Mouse (Mus musculus) retina, postnatal 1 day (tissue): ENCODE data around the gene Iqck.

Source experiments
- DNase-seq: peaks from one replicate; pipeline ENCODE4 v3.0.0-alpha.2; 2012

Gene Iqck

DNA sequence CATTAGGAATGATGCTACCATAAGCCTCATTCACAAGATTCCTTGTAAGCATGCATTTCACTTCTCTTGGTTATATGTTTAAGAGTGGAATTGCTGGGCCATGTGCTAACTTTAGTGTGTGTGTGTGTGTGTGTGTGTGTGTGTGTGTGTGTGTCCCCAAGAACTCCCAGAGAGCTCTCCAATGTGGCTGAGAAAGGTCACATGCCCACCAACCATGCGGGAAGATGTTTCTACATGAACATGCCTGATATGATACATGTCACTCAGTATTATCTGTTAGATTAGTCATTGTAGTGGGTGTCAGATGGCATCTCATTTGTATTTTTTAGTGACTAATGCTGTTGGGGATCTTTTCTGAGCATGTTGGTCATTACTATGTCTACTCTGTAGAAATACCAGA, 99.4 kb downstream of the Iqck start:
- DNase-seq = no peak

DNA sequence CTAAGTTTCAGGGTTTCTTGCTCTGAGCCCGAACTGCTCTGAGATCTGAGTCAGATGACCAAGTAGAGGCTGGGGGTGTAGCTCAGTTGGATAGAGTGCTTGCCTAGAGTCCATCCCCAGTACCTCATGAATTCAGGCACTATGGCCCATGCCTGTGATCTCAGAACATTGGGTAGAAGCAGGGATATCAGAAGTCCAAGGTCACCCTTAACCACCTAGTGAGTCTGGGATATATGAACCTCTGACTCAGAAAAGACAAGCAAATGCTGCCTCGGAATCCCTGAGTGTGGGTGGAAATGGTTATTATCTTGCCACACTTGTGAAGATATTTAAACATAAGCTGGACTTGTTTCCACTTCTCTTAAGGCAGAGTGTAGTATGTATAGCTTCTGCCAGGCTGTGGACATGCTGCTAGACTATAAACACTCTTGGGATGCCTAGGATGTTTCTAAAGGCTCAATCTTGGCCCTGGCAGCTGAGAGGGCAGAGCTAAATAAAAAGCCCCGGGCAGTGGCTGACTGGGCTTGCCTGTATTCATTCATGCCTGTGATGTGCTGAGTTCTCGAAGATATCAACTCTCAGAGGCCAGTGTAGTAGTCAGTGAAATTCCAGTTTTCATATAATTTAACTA, 101.2 kb downstream of the Iqck start:
- no peak for DNase-seq

DNA sequence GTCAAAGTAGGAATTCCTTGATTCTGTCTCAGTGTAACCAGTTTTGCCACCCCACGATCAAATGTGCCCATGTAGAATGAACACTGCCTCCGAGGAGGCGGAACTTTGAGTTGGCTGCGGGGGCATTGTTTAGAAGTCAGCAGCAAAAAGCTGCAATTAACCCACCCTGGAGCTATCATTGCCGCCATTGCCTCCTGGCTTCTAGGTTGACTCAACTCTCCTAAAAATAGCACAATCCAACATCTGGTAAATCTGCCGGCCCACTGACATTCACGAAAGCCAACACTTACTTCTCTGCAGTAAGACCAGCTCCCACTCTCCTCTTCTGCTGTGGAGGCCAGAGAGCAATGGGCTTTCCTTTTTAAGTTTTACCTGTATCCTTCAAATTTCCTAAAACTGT, 103.7 kb downstream of the Iqck start:
- no peak for DNase-seq

DNA sequence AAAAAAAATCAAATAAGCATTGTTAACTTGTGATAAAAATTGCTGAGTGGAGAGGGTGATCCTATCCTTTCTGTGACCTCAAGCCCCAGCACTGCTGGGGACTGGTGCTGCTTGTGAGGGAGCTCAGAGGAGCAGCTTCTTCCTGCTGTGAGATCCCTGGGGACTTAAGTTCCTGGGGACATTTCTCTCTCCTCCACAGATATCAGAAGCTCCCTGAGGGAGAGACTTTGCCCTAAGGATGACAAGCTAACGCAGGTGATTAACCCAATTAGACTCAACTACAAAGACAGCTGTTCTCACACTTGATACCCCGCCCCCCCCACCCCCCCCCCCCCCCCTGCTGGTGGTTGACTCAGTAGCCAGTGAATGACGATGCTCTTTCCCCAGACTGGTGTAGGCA, 109.2 kb downstream of the Iqck start:
- DNase-seq = peak; percentile 60

DNA sequence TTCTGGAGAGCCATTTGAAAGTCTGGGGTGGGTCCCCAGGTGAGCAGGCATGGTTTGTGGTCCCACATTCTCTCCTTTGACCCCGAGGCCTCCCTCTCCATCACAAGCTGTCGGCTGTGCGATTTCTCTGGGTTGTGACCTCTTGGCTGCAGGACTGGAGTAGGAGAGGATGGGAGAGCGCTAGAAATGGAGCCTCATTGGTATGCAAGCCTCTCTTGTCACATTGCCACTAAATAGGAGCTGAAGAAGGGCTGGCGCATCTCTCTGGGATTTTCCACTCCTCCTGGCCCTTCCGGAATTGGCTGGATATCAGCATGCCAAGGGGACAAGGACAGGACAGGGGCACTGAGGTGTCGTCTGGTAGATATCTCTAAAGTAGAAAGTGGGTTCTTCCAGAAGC, 109.6 kb downstream of the Iqck start:
- no peak for DNase-seq

DNA sequence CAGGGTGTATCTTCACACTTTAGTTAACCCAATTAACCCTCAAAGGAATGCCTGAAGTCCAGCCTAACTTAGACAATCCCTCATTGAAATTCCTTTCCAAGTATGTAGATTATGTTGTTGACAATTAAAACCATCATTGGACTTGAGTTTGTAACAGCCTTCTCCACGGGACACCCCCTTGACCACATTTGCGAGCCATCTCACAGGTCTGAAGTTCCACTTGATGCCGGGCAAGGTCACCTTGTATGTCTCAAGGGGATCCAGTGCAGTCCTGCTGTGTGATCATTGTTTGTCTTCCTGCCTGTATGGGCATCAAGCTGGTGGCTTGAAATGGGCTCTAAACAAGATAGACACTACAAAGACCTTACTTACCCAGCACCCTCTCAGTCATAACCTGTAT, 113.3 kb downstream of the Iqck start:
- DNase-seq = no peak

DNA sequence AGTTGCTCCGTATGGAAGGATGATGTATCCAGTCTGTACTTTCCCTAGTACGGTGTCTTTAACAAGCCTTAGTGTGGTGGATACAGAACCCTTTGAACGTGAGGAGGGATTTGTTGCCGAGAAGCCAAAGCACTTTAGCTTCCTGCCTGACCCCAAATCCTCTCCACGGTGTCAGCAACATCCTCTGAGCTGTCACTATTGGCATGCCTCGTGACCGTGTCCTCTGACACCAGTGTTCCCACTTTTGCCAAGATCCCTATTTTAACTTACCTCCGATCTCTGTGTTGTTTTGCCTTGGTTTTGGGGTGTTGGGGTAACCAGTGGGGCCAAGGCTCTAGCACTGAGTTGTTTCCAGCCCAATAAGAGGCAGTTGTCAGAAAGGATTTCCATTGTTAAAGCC, 115.9 kb downstream of the Iqck start:
- DNase-seq = no peak

DNA sequence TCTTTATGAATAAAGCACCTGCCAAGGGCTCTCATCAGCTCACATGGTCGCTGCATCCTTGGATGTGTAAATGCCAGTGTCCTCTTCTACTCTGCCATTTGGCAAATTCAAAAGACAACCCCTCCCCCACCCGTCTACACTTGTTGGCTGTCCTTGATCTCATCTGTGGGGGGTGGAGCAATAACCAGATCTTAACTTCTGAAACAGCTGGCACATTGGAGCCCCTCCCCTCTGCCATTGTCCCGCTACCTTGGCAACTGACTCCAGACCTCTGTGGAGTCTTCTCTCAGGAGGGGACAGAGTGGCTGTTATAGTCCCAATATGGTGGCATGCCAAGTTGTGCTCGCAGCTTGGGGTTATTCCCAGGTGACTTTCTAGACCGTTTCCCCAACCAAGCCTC, 116.8 kb downstream of the Iqck start:
- DNase-seq = peak; percentile 72

DNA sequence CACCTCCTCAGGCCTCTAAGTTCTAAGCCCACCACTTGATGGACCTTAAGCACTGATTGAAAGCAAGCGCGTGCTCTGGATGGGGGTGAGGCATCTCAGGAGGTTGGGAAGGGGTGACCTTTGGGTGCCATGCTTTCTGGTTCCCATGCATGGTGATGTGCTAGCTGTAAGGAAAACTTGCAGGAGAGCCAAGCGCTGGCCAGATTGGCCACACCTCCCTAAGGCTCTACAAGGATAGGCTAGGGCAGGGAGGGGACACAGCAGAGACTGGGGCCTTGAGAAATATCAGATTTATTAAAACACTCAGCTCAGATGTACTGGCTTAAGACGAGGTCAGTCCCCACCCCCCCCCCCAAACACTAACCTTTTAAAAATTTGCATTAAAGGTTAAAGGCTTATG, 117.8 kb downstream of the Iqck start:
- no peak for DNase-seq

DNA sequence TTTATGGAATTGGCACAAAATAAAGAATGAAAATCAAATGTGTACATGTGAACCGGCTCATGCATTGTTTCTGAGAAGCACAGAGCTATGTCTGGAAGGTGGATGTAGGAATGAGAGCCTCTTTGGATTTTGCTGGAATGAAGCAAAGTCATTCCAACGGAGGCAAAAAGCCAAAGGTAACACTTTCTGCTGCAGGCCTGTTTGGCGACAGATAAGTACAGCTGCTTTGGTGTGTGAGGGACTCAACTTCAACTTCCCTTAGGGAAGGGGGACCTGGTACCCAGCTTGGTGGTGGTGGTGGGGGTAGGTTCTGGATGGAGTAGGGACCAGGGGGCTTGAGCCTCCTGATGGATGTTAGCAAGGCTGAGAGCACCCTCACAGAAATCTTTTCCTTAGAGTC, 120.3 kb downstream of the Iqck start:
- no peak for DNase-seq

DNA sequence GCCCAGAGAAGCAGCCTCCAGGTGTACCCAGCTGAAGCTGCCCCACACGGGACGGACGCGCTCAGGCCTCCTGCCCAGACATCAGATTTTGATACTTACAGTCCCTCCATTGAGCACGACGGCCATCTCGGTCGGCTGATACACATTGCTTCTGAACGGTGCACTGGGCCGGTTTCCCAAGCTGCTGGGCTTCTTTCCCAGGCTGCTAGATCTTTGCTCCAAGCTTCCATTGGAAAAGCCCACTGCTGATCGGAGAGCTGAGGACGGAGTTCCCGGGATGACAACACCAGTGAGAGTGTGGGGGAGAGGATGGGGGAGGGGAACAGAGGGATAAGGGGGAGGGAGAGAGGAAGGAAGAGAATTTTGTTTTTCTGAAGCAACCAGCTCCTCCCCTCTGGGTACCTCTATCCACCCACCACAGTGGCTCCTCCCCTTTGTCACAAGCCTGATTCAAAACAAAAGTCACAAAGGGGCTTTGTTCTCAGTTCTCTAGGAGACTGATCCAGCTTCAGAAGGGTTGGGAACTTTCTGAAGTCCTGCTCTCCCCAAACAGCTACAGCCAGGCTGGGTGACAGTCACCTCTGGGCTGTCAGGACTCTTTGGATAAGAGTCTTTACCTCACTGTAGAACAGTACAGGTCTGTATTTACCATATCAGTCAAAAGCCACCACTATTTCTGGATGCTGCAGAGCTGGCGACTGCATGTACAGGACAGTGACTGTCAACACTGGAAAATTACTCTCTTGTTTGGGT, 121.0 kb downstream of the Iqck start:
- DNase-seq = peak; percentile 90

DNA sequence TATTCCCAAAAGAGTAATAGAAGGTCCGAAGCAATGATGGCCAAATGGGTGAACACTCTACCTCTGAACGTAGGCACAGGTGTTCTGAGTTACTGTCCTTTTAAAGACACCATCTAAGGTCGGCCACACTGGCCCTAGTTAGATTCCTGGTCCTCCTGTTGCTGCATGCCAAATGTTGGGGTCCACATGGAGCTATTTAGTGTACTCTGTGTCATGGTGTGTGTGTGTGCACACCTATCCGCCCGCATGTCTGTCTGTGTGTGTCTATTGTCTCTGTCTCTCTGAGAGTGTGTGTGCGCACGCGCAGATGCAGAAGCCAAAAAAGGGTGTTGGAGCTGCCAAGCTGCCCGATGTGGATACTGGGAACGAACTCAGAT, 121.6 kb downstream of the Iqck start:
- no peak for DNase-seq

DNA sequence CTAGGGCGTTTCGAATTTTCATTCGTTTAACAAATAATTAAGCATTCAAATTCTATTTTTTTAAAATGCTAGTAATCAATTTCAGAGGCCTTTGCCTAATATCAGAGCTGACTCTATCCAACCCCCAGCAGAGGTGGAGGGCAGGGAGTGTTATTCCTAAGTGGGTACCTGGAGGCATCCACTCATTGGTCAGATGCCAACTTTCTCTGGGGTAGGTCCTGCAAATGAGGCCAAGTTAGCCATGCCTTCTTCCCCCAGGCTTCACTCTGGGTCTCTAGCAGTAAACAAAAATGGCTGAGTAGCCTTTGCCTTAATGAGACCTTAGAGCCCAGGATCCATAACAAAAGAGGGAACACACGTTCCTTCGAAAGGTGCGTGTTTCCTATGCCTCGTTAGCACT, 123.6 kb downstream of the Iqck start:
- DNase-seq = no peak

DNA sequence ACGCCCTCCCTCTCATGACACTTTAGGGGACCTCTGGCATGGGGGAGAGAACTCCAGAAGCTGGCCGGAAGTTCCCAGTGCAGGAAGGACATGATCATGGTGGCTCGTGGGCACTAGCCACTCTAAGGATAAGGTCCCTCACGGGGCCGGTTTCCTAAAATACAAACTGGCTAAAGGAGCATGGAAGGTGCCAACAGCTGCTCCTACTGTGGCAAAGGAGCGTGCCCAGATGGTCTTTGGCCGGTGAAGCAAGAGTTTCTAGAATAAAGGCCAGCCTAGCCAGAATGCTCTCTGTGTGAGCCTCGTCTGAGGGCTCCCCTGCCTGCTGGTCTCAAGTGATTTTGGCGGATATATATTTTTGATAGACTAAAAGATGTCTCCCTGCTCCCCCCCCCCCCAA, 124.2 kb downstream of the Iqck start:
- no peak for DNase-seq

DNA sequence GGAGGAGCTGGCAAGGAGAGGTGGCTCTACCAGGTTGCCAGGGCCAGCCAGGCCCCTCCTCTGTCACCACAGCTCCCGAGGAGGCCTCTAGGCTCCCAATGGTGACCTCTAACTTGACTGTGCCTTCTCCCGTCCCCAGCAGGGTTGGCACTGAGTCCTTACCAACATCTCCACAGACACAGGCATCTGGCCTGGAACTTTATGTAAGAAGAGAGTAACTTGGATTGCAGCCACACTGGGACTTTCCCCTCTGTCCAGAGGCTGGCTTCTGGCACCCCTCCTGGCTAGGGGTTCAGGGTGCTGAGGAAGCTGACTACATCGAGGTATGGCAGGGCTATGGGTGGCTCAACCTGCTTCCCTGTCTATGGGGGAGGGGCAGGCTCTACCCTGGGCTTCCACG, 125.8 kb downstream of the Iqck start:
- no peak for DNase-seq

DNA sequence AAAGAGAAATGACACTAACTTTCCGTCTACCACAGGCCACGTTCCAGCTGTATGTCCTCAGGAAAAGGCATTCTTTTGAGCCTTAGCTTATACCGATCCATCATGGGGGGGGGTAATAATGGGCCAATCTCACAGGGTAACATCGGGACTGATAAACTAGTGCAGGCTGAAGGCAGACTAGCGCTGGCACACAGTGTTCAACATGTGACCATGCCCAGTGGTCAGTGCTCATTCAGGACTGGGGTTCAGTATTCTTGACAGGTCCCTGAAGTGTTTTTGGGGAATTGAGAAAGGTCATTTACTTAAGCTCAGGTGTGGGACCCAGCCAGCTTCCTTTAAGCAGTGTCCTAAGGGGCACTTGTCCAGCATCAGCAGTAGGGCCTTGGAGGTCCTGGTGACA, 126.3 kb downstream of the Iqck start:
- no peak for DNase-seq

DNA sequence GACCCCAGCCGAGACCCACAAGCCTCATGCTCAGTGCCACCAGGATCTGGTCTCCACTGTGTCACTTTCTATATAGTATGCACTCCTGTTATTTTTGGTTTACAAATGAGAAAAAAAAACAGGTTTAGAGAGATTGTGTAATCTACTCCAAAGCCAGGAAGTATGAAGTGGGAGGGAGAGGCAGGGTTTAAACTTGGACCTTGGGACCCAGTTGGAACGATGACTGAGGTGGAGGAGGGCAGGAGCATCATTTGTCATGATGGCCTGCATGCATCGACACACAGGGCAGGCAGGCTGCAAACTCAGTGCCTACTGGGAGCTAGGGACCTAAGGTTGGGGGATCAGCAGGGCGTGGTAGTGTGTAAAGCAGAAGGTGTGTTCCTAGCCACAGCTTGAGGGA, 127.0 kb downstream of the Iqck start:
- no peak for DNase-seq

DNA sequence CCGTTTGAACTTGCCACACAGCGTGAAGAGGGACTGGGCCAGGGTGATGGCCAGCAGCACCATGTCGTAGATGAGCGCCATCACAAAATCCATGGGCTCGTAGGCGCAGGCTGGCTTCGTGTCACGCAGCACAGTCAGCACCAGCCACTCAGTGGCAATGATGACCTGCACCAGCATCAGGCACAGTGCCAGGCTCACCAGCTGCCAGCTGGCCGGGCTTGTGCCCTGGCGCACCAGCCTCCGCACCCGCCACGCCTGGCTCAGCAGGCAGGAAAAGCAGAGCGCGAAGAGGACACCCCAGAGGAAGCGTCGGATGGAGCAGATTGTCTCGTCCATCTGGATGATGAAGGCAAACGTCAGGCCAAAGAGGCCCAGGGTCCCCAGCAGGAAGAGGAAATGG, 128.4 kb downstream of the Iqck start:
- no peak for DNase-seq

DNA sequence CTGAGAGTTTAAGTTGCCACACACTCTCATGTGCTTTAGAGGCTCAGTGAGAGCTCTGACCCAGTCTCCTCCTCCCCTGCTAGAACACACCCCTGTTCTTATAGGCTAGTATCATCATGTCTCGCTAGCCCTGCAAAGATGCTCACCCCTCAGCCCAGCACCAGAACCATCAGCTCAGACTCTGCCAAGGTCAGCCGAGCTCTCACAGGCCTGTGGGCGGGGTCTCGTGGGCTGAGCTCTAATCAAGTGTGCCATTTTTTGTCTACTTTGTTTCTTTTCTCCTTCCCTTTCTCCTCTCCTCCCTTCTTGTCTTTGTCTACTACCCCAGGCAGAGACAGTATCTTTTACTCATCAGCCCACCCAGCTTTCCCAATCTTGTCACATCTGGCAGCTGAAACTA, 130.2 kb downstream of the Iqck start:
- no peak for DNase-seq

DNA sequence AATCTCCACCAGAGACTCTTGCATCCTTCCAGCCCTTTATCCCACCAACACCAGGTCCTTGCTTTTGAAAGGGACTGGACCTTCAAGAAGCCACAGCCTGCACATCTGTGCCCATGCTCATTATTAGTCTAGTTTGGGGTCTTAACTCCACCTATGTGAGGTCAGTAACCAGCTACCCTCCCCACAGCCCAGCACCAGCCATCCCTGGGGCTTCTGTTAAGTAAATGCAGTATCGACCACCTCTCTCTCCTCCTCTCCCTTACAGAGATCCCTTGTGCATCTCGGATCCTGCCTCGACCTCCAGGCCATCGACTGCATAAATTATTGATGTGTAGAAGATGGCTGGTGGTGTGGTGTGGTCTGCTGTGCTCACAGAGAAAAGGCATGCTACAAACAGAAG, 130.8 kb downstream of the Iqck start:
- DNase-seq = no peak

DNA sequence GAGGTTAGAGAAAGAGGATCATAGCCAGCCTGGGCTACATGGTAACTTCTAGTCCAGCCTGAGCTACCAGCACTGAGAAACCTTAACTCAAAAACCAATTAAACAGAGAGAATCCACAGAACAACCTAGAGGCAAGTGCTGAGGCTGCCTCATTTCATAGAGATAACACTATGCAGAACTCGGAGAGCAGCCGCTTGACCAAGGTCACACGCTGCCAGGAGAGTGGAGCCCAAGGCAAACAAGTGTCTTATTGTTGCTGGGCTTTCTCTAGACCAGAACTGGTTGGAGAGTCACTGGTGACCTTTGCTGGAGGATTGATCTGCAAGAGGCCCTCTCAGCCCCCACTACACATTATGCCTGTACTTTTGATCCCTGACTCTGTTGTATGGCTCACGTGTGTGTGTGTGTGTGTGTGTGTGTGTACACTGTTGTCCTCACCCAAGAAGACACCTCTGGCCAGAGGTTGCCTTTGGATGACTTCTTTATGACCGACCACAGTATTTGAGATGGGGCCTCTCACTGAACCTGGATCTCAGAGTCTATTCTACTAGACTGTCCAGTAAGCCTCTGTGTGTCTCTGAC, 133.8 kb downstream of the Iqck start:
- no peak for DNase-seq

DNA sequence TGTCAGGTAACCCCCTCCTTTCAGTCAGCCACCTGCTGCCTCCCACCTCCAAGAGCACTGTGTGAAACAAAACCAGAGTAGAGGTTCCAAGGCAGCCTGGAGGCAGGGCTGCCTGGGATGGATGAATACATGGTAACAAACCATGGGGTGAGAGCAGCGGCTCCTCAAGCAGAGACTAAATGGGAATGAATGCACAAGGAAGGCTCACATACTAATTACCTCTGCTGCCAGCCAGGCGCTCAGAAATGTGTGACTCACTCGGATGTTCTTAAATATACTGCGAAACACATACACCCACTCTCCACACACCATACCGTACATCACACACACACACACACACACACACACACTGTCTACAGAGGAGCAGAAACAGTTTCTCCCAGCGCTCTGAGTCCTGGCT, 134.7 kb downstream of the Iqck start:
- DNase-seq = no peak

DNA sequence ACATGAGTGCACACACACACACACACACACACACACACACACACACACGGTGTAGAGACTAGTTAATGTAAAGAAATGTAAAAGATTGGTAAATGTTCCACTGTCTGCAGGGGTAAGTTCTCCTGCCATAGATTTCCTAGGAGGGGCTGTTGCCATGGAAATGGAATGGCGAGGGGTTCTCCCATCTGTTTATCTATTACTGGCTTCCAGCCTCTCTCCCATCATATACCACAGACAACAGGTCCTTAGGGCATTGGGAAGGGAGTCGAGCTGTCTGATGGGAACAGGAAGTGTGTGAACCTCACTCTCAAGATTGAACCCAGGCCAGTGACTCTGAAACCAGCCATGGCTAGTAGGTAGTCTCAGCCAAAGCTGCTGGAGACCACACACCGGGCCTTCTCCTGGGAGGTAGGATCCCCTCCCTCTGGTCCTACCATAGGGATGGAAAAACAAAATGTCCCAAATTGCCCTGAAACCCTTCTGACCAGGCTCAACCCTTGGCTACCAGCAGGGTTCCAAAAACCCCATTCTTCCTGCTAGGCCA, 135.9 kb downstream of the Iqck start:
- no peak for DNase-seq

DNA sequence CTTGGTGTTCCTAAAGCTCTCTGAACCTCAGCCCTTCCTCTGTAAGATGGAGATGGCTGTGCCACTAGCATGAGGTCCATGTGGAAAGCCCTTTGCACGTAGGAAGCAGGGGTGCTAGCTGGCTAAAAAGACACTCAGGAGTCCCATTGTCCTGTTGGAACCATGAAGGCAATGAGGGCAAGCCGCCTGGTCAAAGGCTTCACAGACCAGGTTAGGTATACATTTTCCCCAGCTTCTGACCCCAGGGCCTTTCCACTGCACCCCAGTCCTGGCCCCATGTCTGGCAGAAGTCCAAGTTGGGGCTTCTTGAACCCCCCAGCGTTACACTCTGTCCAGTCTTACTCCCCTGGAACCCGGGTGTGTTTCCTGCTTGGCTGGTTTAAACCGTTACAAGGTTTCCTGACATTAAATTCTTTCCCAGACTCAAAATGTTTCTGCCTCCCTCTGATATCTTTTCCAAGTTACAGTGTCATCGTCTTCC, 136.6 kb downstream of the Iqck start:
- DNase-seq = no peak
